ENCODE assay signal across 12 mouse cellular contexts in the genomic region with DNA sequence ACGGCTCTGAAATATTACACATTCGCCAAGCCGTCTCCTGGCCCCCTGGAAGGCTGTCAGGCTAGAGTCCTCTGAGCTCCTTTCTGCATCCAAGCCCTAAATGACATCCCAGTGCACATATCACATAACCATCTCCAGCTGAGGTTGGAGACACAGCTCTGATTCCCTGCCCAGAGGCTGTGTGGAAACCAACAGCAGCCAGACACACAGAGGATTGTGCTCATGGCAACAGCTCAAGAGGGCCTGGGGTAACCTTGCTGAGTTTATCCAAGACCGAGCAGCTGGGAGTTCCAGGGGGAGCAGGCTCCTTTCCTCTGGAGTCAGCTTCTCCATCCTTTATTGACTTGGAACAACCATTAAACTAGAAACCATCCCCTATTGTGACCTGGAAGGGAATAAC.
DNase-seq lines count a peak whose midpoint lies in the region; ATAC-seq and TF ChIP-seq lines count a peak whose summit lies in the region.
"Had no signal": no experiment of that assay in that cellular context is flagged by ENCODE, and none has a peak within 500 bp of the region (broad histone marks: within the 10 kb centered on the region; RNA-seq: fewer than 3 reads in every experiment).

No protein-coding gene starts in this region.

- no peak for TF ChIP-seq CTCF in hindbrain, postnatal 0 days (IDR thresholded peaks at IDR 0.05; ENCODE audit: low read depth)

- H3K9ac ChIP-seq in embryonic facial prominence, embryonic 15.5 days, result no peak overlapping the region
- H3K9ac ChIP-seq in hindbrain, postnatal 0 days (replicated peaks; ENCODE audit: low read length), result no peak overlapping the region

- no peaks in the 10 kb centered on the region for H3K9me3 ChIP-seq in embryonic facial prominence, embryonic 15.5 days (replicated peaks)
- no peaks in the 10 kb centered on the region for H3K9me3 ChIP-seq in hindbrain, postnatal 0 days (ENCODE audit: low read length)

- peak; percentile 65; the same call in 1 of the 2 replicates for ATAC-seq in embryonic facial prominence, embryonic 15.5 days (ENCODE audit: insufficient number of reproducible peaks, low FRiP score, low TSS enrichment, low read depth)
- ATAC-seq in hindbrain, postnatal 0 days, result peak; percentile 63; the same call in 1 of the 2 replicates
- ATAC-seq: forebrain, embryonic 14.5 days had no signal

- no peak overlapping the region for H3K27ac ChIP-seq in embryonic facial prominence, embryonic 15.5 days (replicated peaks)
- peak overlapping the region; percentile 5; the same call in 1 of the 2 replicates for H3K27ac ChIP-seq in hindbrain, postnatal 0 days

- H3K4me1 ChIP-seq in embryonic facial prominence, embryonic 15.5 days, result peaks cover 6% of the 10 kb centered on the region; the same call in 1 of the 2 replicates
- no peaks in the 10 kb centered on the region for H3K4me1 ChIP-seq in hindbrain, postnatal 0 days (ENCODE audit: insufficient read depth, low read length)

- no peak overlapping the region for H3K4me3 ChIP-seq in embryonic facial prominence, embryonic 15.5 days (replicated peaks)
- no peak overlapping the region for H3K4me3 ChIP-seq in hindbrain, postnatal 0 days (ENCODE audit: low read length)

- H3K36me3 ChIP-seq in embryonic facial prominence, embryonic 15.5 days, result no peaks in the 10 kb centered on the region
- H3K36me3 ChIP-seq in hindbrain, postnatal 0 days (ENCODE audit: insufficient read depth, low read length), result no peaks in the 10 kb centered on the region

- no peak overlapping the region for H3K4me2 ChIP-seq in embryonic facial prominence, embryonic 15.5 days (replicated peaks)
- H3K4me2 ChIP-seq in hindbrain, postnatal 0 days (ENCODE audit: low read depth, low read length), result no peak overlapping the region

- 43% methylated on average over 4 of the region's 4 CpGs for WGBS in embryonic facial prominence, embryonic 15.5 days
- WGBS in hindbrain, postnatal 0 days, result 47% methylated on average over 4 of the region's 4 CpGs

- DNase-seq in left cerebral cortex, postnatal 4 days, result peak; percentile 42
- DNase-seq in left cerebral cortex, adult 11 months (ENCODE audit: low spot score), result no peak
- DNase-seq in gastrocnemius, postnatal 14 days, result peak; percentile 84
- DNase-seq in hindbrain, postnatal 0 days (ENCODE audit: low spot score), result peak; percentile 32
- no peak for DNase-seq in thymus, adult 18-20 months
- no peak for DNase-seq in liver
- no peak for DNase-seq in cerebellum, postnatal 36 days
- DNase-seq: embryo, embryonic 11 days; kidney, postnatal 25 days; right cerebral cortex, adult 18-20 months had no signal

- intact Hi-C loops in left cerebral cortex, postnatal 4 days (cut with DNase I), result no loop called here
- intact Hi-C loops in gastrocnemius, postnatal 14 days (cut with DNase I; ENCODE audit: low total_unique reads), result no loop called here

- no peaks in the 10 kb centered on the region for H3K27me3 ChIP-seq in embryonic facial prominence, embryonic 15.5 days
- no peaks in the 10 kb centered on the region for H3K27me3 ChIP-seq in hindbrain, postnatal 0 days (ENCODE audit: insufficient read depth, low read length)

Comparison
In these comparisons a context has a peak if more than half of its experiments do, and no peak if none do; other contexts are left out.
1. DNase-seq: peak in left cerebral cortex, postnatal 4 days (single experiment), gastrocnemius, postnatal 14 days (single experiment) and hindbrain, postnatal 0 days (single experiment); none in left cerebral cortex, adult 11 months (single experiment), thymus, adult 18-20 months (0 of 2), liver (single experiment) and cerebellum, postnatal 36 days (0 of 2).